Mouse (Mus musculus) hindbrain, embryonic 12.5 days (tissue): ENCODE measurements around the gene Mut. TPM values are rescaled to one million over a fixed set of nuclear protein-coding genes. Genes with fewer than 3 reads are reported as not detected.
A peak's percentile ranks its signal among the peaks of the same experiment; 100 is the strongest.

Experiments used
- ATAC-seq: fragments of 200-750 bp; cut with Nextera tagmentation; 2 replicates; pipeline ENCODE4 v1.8.0; 2017; ENCODE audit warnings: moderate TSS enrichment; ENCODE audit not compliant: low FRiP score
- H3K27ac ChIP-seq: fragments of 300-500 bp; sonication (generic); 2 replicates; pipeline ENCODE4 v1.5.1; 2016; ENCODE audit warnings: mild to moderate bottlenecking
- H3K27me3 ChIP-seq: fragments of 300-500 bp; sonication (generic); 2 replicates; pipeline ENCODE4 v1.6.1; 2016; ENCODE audit warnings: mild to moderate bottlenecking
- H3K36me3 ChIP-seq: fragments of 300-500 bp; sonication (generic); 2 replicates; pipeline ENCODE4 v1.6.1; 2016; ENCODE audit warnings: mild to moderate bottlenecking
- H3K4me1 ChIP-seq: fragments of 300-500 bp; sonication (generic); 2 replicates; pipeline ENCODE4 v1.6.1; 2016
- H3K4me2 ChIP-seq: fragments of 300-500 bp; sonication (generic); replicated peaks from 2 replicates; pipeline ENCODE4 v1.6.1; 2016; ENCODE audit warnings: mild to moderate bottlenecking
- H3K4me3 ChIP-seq: fragments of 300-500 bp; sonication (generic); 2 replicates; pipeline ENCODE4 v1.5.1; 2016; ENCODE audit warnings: mild to moderate bottlenecking
- H3K9ac ChIP-seq: fragments of 300-500 bp; sonication (generic); 2 replicates; pipeline ENCODE4 v1.6.1; 2016; ENCODE audit warnings: mild to moderate bottlenecking, moderate library complexity
- H3K9me3 ChIP-seq: fragments of 300-500 bp; sonication (generic); replicated peaks from 2 replicates; pipeline ENCODE4 v1.6.1; 2016; ENCODE audit warnings: mild to moderate bottlenecking
- WGBS: fragments of 180-500 bp; shearing (Covaris S2); methylation state at CpG from one replicate; pipeline ENCODE4 v1.1.7; 2016; 5-methylcytosine and 5-hydroxymethylcytosine counted together
- polyA plus RNA-seq: library from polyadenylated mRNA; unstranded; fragments of >200 nt; fragmentation: Nextera tagmentation; extraction: Ambion mirVana; gene quantifications from 2 replicates; pipeline ENCODE4 v1.2.1, GENCODE M21; 2016

Gene Mut
- polyA plus RNA-seq, 1 experiment from 2014 or later, result 27.1 TPM

- H3K4me3 ChIP-seq, result no peak overlapping the region
- H3K27ac ChIP-seq, result no peak overlapping the region
- no peaks in the 10 kb centered on the region for H3K4me1 ChIP-seq
- H3K9me3 ChIP-seq, result no peaks in the 10 kb centered on the region
- H3K27me3 ChIP-seq, result no peaks in the 10 kb centered on the region
- 77% methylated on average over 11 of the region's 11 CpGs for WGBS
- no peaks in the 10 kb centered on the region for H3K36me3 ChIP-seq
- no peak overlapping the region for H3K4me2 ChIP-seq
- ATAC-seq, result peak; percentile 29; the same call in 1 of the 2 replicates
- H3K9ac ChIP-seq, result no peak overlapping the region
These were observed 43.4 kb downstream of the Mut start for GRCm38 (mm10) chr17:40977914-40978313.

GRCm38 (mm10) chr17:40992102-40992501 lies 57.6 kb downstream of the Mut start:
- Histone ChIP-seq H3K36me3 (no peaks in the 10 kb centered on the region), H3K9me3 (no peaks in the 10 kb centered on the region), H3K4me1 (no peaks in the 10 kb centered on the region), H3K9ac (no peak overlapping the region), H3K27me3 (no peaks in the 10 kb centered on the region), H3K4me3 (no peak overlapping the region), H3K4me2 (no peak overlapping the region), H3K27ac (no peak overlapping the region)
- no peak for ATAC-seq
- WGBS, result 34% methylated on average over 3 of the region's 3 CpGs

Other genes starting within 250 kb of the Mut start
- gene Esp1, start 207.6 kb upstream of the Mut start, polyA plus RNA-seq, result not detected in 2 replicates
- gene Crisp2, start 127.7 kb upstream of the Mut start, polyA plus RNA-seq, result not detected in 2 replicates
- gene Rhag, start 123.6 kb upstream of the Mut start, polyA plus RNA-seq, result 3.3 and 3.7 TPM in 2 replicates
- gene 9130008F23Rik, start 54.1 kb upstream of the Mut start, polyA plus RNA-seq, result 0.81 and 1.2 TPM in 2 replicates
- not detected in 2 replicates for gene Glyatl3, start 20.3 kb upstream of the Mut start, polyA plus RNA-seq
- gene Cenpq, start 362 bp downstream of the Mut start, polyA plus RNA-seq, result 20.5 and 24.9 TPM in 2 replicates